18 mouse cellular contexts compared by ENCODE assay signal in genomic region chr9:63673494-63673805, GRCm38 (mm10).
DNase-seq lines count a peak whose midpoint lies in the region; ATAC-seq lines count a peak whose summit lies in the region.
"Had no signal": no experiment of that assay in that cellular context is flagged by ENCODE, and none has a peak within 500 bp of the region (broad histone marks: within the 10 kb centered on the region; RNA-seq: fewer than 3 reads in every experiment).

No protein-coding gene starts in this region.

- H3K36me3 ChIP-seq in heart, embryonic 16.5 days (ENCODE audit: control insufficient read depth, insufficient read depth) = no peaks in the 10 kb centered on the region
- H3K36me3 ChIP-seq in heart, embryonic 12.5 days = peaks cover 5% of the 10 kb centered on the region; the same call in 1 of the 2 replicates
- H3K36me3 ChIP-seq in megakaryocyte, embryonic 14.5 days (replicated peaks; ENCODE audit: low read length) = peaks cover 56% of the 10 kb centered on the region
- H3K36me3 ChIP-seq: forebrain, embryonic 12.5 days; hindbrain, embryonic 15.5 days; midbrain, embryonic 12.5 days; neural tube, embryonic 13.5 days had no signal

- no peak for ATAC-seq in heart, embryonic 16.5 days (replicated peaks; ENCODE audit: extremely low read depth, insufficient read depth, low FRiP score)
- ATAC-seq in heart, embryonic 12.5 days (ENCODE audit: insufficient number of reproducible peaks, low FRiP score) = no peak
- ATAC-seq in megakaryocyte, adult 5-6 weeks (ENCODE audit: poor library complexity, severe bottlenecking) = no peak

- no peaks in the 10 kb centered on the region for H3K27me3 ChIP-seq in heart, embryonic 16.5 days (ENCODE audit: control insufficient read depth, insufficient read depth, low read length)
- H3K27me3 ChIP-seq in heart, embryonic 12.5 days (replicated peaks) = no peaks in the 10 kb centered on the region
- no peaks in the 10 kb centered on the region for H3K27me3 ChIP-seq in megakaryocyte, embryonic 14.5 days (replicated peaks)
- H3K27me3 ChIP-seq: forebrain, embryonic 12.5 days; hindbrain, embryonic 15.5 days; midbrain, embryonic 12.5 days; neural tube, embryonic 13.5 days had no signal

- DNase-seq in adrenal gland, adult 2 months = peak; percentile 68
- no peak for DNase-seq in adrenal gland, adult 8-10 months
- DNase-seq in cerebellum, adult 8-10 months = no peak
- no peak for DNase-seq in liver
- DNase-seq: adrenal gland, postnatal 10 days; cerebellum, adult 9-11 months; kidney, adult 11 months; layer of hippocampus, postnatal 36 days; left cerebral cortex, postnatal 4 days; thymus, adult 18-20 months had no signal

- peak overlapping the region; percentile 69 for H3K27ac ChIP-seq in heart, embryonic 16.5 days (ENCODE audit: low read length)
- H3K27ac ChIP-seq in heart, embryonic 12.5 days (ENCODE audit: poor library complexity, severe bottlenecking) = no peak overlapping the region
- H3K27ac ChIP-seq: forebrain, embryonic 12.5 days; hindbrain, embryonic 15.5 days; midbrain, embryonic 12.5 days; neural tube, embryonic 13.5 days had no signal

- H3K4me1 ChIP-seq in heart, embryonic 16.5 days (ENCODE audit: control insufficient read depth, insufficient read depth, low read length) = peaks cover 33% of the 10 kb centered on the region
- peaks cover 69% of the 10 kb centered on the region for H3K4me1 ChIP-seq in heart, embryonic 12.5 days (replicated peaks)
- peaks cover 90% of the 10 kb centered on the region for H3K4me1 ChIP-seq in megakaryocyte, embryonic 14.5 days

- H3K4me2 ChIP-seq in heart, embryonic 16.5 days (ENCODE audit: low read depth, low read length) = no peak overlapping the region
- H3K4me2 ChIP-seq in heart, embryonic 12.5 days = no peak overlapping the region
- H3K4me2 ChIP-seq: forebrain, embryonic 12.5 days; hindbrain, embryonic 15.5 days; midbrain, embryonic 12.5 days; neural tube, embryonic 13.5 days had no signal

- H3K4me3 ChIP-seq in heart, embryonic 16.5 days (ENCODE audit: low read length) = no peak overlapping the region
- H3K4me3 ChIP-seq in heart, embryonic 12.5 days = no peak overlapping the region
- H3K4me3 ChIP-seq in megakaryocyte, embryonic 14.5 days (replicated peaks) = peak overlapping the region; percentile 15
- H3K4me3 ChIP-seq: forebrain, embryonic 12.5 days; hindbrain, embryonic 15.5 days; midbrain, embryonic 12.5 days; neural tube, embryonic 13.5 days had no signal

- 0 out of 2 replicates have a peak, but pooled peaks cover 3% of the 10 kb centered on the region for H3K9me3 ChIP-seq in heart, embryonic 16.5 days (replicated peaks; ENCODE audit: control insufficient read depth, low read length)
- no peaks in the 10 kb centered on the region for H3K9me3 ChIP-seq in heart, embryonic 12.5 days (replicated peaks)
- H3K9me3 ChIP-seq in megakaryocyte, embryonic 14.5 days = peaks cover 4% of the 10 kb centered on the region; the same call in 1 of the 2 replicates
- H3K9me3 ChIP-seq: forebrain, embryonic 12.5 days; hindbrain, embryonic 15.5 days; midbrain, embryonic 12.5 days; neural tube, embryonic 13.5 days had no signal

- H3K9ac ChIP-seq in heart, embryonic 16.5 days (ENCODE audit: low read length) = no peak overlapping the region
- no peak overlapping the region for H3K9ac ChIP-seq in heart, embryonic 12.5 days
- H3K9ac ChIP-seq: forebrain, embryonic 12.5 days; hindbrain, embryonic 15.5 days; midbrain, embryonic 12.5 days; neural tube, embryonic 13.5 days had no signal

- WGBS in heart, embryonic 16.5 days = 58% methylated on average over 3 of the region's 3 CpGs
- WGBS in heart, embryonic 12.5 days = 63% methylated on average over 3 of the region's 3 CpGs
